Mouse (Mus musculus) lung, postnatal 36 days (tissue): ENCODE measurements around the gene Gm4181.
"Not testable (repeated sequence)": the region's sequence is repeated elsewhere in the genome, so short reads cannot be mapped to it uniquely, and the experiment has no call there.

ENCODE experiments used
- DNase-seq: peaks from one replicate; pipeline ENCODE4 v3.0.0; 2022; ENCODE audit warnings: mixed read lengths

The Gm4181 gene

GRCm38 (mm10) chr14:51635566-51635965, at the start of gene Gm4181:
Gene Gm4181, minus strand, starts transcription at chr14:51635666.
- DNase-seq = not testable (repeated sequence)

- no peak for DNase-seq
These were observed 41.8 kb upstream of the Gm4181 start for GRCm38 (mm10) chr14:51677269-51677668.

- DNase-seq = peak; percentile 0
These were observed 3.0 kb downstream of the Gm4181 start for GRCm38 (mm10) chr14:51632426-51632825.

GRCm38 (mm10) chr14:51611210-51611609, 24.3 kb downstream of the Gm4181 start, which contains the start of gene Gm17078:
Gene Gm17078, minus strand, starts transcription at chr14:51611310.
- no peak for DNase-seq

GRCm38 (mm10) chr14:51592039-51592438, 43.4 kb downstream of the Gm4181 start, which contains the start of gene Gm17174:
Gene Gm17174, minus strand, starts transcription at chr14:51592139.
- DNase-seq = not testable (repeated sequence)
